In genomic region chrX:51206432-51206831, GRCm38 (mm10) we compare ENCODE assay signal across 8 mouse cellular contexts. TPM values are rescaled to one million over a fixed set of nuclear protein-coding genes. Genes with fewer than 3 reads are reported as not detected.
DNase-seq lines count a peak whose midpoint lies in the region; ATAC-seq and TF ChIP-seq lines count a peak whose summit lies in the region.

Gene Mbnl3 (minus strand): TSS chrX:51206532.

- WGBS in lung, embryonic 14.5 days, result 36% methylated on average over 11 of the region's 11 CpGs
- 41% methylated on average over 11 of the region's 11 CpGs for WGBS in embryonic facial prominence, embryonic 13.5 days
- WGBS in limb, embryonic 10.5 days, result 38% methylated on average over 11 of the region's 11 CpGs
- WGBS in neural tube, embryonic 15.5 days, result 29% methylated on average over 11 of the region's 11 CpGs

- DNase-seq in lung, embryonic 14.5 days, result no peak
- DNase-seq in lung, postnatal 4 days, result no peak
- no peak for DNase-seq in limb, embryonic 10.5 days (ENCODE audit: low spot score)
- DNase-seq in adrenal gland, postnatal 10 days, result no peak
- DNase-seq in urinary bladder, postnatal 25 days (ENCODE audit: low spot score), result no peak
- DNase-seq in adipocyte (ENCODE audit: low spot score), result no peak

- H3K4me2 ChIP-seq in lung, embryonic 14.5 days, result peak within 1 kb of the TSS; percentile 69
- peak within 1 kb of the TSS; percentile 66 for H3K4me2 ChIP-seq in embryonic facial prominence, embryonic 13.5 days
- peak within 1 kb of the TSS; percentile 93 for H3K4me2 ChIP-seq in neural tube, embryonic 15.5 days

- peak within 1 kb of the TSS; percentile 60 for H3K9ac ChIP-seq in lung, embryonic 14.5 days
- peak within 1 kb of the TSS; percentile 67 for H3K9ac ChIP-seq in embryonic facial prominence, embryonic 13.5 days
- 0 out of 2 replicates have a peak within 1 kb of the TSS, but pooled peaks have one; percentile 2 for H3K9ac ChIP-seq in neural tube, embryonic 15.5 days (replicated peaks)

- H3K4me1 ChIP-seq in lung, embryonic 14.5 days (ENCODE audit: insufficient read depth), result no peaks in the 10 kb centered on the region
- no peaks in the 10 kb centered on the region for H3K4me1 ChIP-seq in embryonic facial prominence, embryonic 13.5 days
- H3K4me1 ChIP-seq in limb, embryonic 10.5 days, result 0 out of 2 replicates have a peak, but pooled peaks cover 3% of the 10 kb centered on the region
- no peaks in the 10 kb centered on the region for H3K4me1 ChIP-seq in neural tube, embryonic 15.5 days

- peak within 1 kb of the TSS; percentile 52 for H3K4me3 ChIP-seq in lung, embryonic 14.5 days (ENCODE audit: low read depth, low read length)
- peak within 1 kb of the TSS; percentile 55 for H3K4me3 ChIP-seq in embryonic facial prominence, embryonic 13.5 days
- peak within 1 kb of the TSS; percentile 62 for H3K4me3 ChIP-seq in limb, embryonic 10.5 days
- peak within 1 kb of the TSS; percentile 51 for H3K4me3 ChIP-seq in neural tube, embryonic 15.5 days (replicated peaks)

- no peaks in the 10 kb centered on the region for H3K36me3 ChIP-seq in lung, embryonic 14.5 days (ENCODE audit: insufficient read depth)
- H3K36me3 ChIP-seq in embryonic facial prominence, embryonic 13.5 days, result no peaks in the 10 kb centered on the region
- no peaks in the 10 kb centered on the region for H3K36me3 ChIP-seq in limb, embryonic 10.5 days
- H3K36me3 ChIP-seq in neural tube, embryonic 15.5 days, result no peaks in the 10 kb centered on the region

- H3K9me3 ChIP-seq in lung, embryonic 14.5 days (ENCODE audit: low read depth, low read length), result no peaks in the 10 kb centered on the region
- H3K9me3 ChIP-seq in embryonic facial prominence, embryonic 13.5 days, result no peaks in the 10 kb centered on the region
- no peaks in the 10 kb centered on the region for H3K9me3 ChIP-seq in limb, embryonic 10.5 days (replicated peaks)
- no peaks in the 10 kb centered on the region for H3K9me3 ChIP-seq in neural tube, embryonic 15.5 days (replicated peaks)

- no peak for TF ChIP-seq CTCF in lung, embryonic 14.5 days (IDR thresholded peaks at IDR 0.05; ENCODE audit: low read depth)

- H3K27ac ChIP-seq in lung, embryonic 14.5 days (ENCODE audit: low read depth), result peak within 1 kb of the TSS; percentile 83
- H3K27ac ChIP-seq in embryonic facial prominence, embryonic 13.5 days, result peak within 1 kb of the TSS; percentile 77
- peak within 1 kb of the TSS; percentile 92 for H3K27ac ChIP-seq in limb, embryonic 10.5 days
- H3K27ac ChIP-seq in neural tube, embryonic 15.5 days (replicated peaks), result no peak within 1 kb of the TSS

- no peak for ATAC-seq in lung, embryonic 14.5 days (ENCODE audit: insufficient read depth)
- no peak for ATAC-seq in embryonic facial prominence, embryonic 13.5 days (ENCODE audit: insufficient number of reproducible peaks, insufficient read depth, low FRiP score, low TSS enrichment, low read depth)
- no peak for ATAC-seq in neural tube, embryonic 15.5 days (ENCODE audit: low FRiP score)

- no peaks in the 10 kb centered on the region for H3K27me3 ChIP-seq in lung, embryonic 14.5 days (ENCODE audit: insufficient read depth, low read length)
- H3K27me3 ChIP-seq in embryonic facial prominence, embryonic 13.5 days, result peaks cover 20% of the 10 kb centered on the region
- H3K27me3 ChIP-seq in limb, embryonic 10.5 days (ENCODE audit: low read depth, poor library complexity, severe bottlenecking), result peaks cover 42% of the 10 kb centered on the region
- peaks cover 3% of the 10 kb centered on the region; the same call in 1 of the 2 replicates for H3K27me3 ChIP-seq in neural tube, embryonic 15.5 days (replicated peaks)

RNA-seq across cellular contexts. Expression of gene Mbnl3, which starts in this region (rescaled TPM):
- polyA plus RNA-seq in lung, embryonic 14.5 days (2014; fragmentation: Nextera tagmentation; extraction: Ambion mirVana), result 17.8 and 19.1 TPM in 2 replicates
- polyA plus RNA-seq in embryonic facial prominence, embryonic 13.5 days (2015; fragmentation: Nextera tagmentation; extraction: Ambion mirVana), result 11.7 and 12.2 TPM in 2 replicates
- polyA plus RNA-seq in limb, embryonic 10.5 days (2016; fragmentation: Nextera tagmentation; extraction: Ambion mirVana), result 18.9 and 19.5 TPM in 2 replicates
- polyA plus RNA-seq in neural tube, embryonic 15.5 days (2015; fragmentation: Nextera tagmentation; extraction: Ambion mirVana), result 0.67 and 3.4 TPM in 2 replicates
- total RNA-seq in adrenal gland, postnatal 10 days (2021), result 10 to 100 TPM in 1 of 2 experiments, 1 to 10 TPM in 1; 7.7 to 10.4 TPM

Comparison
In these comparisons a context has a peak if more than half of its experiments do, and no peak if none do; other contexts are left out.
1. H3K9ac ChIP-seq: peak in every context shown above with its lines; median percentile 67 in embryonic facial prominence, embryonic 13.5 days; 60 in lung, embryonic 14.5 days; 2 in neural tube, embryonic 15.5 days.